Mouse (Mus musculus) CH12.LX (cell line): ENCODE measurements around the gene Lmna. TPM values are rescaled to one million over a fixed set of nuclear protein-coding genes. Genes with fewer than 3 reads are reported as not detected.

Experiments
- DNase-seq: peaks from one replicate; pipeline ENCODE4 v3.0.0-alpha.2; 2013; ENCODE audit errors: extremely low read depth
- H3K27ac ChIP-seq: 2 replicates; pipeline ENCODE4 v1.5.1; 2012; ENCODE audit warnings: low read depth, mild to moderate bottlenecking, control low read depth, moderate library complexity; ENCODE audit not compliant: insufficient read depth
- H3K27me3 ChIP-seq: replicated peaks from 2 replicates; pipeline ENCODE3; 2012; ENCODE audit warnings: inconsistent platforms
- H3K36me3 ChIP-seq, 2 experiments: replicated peaks in 1 of 2; 2 replicates each; pipeline versions ENCODE3 to v1.6.1; 2012; ENCODE audit warnings: inconsistent platforms in 1 of 2, low read length in 1 of 2, mild to moderate bottlenecking in 1 of 2, mixed read lengths in 1 of 2, moderate library complexity in 1 of 2; ENCODE audit not compliant: control insufficient read depth in 1 of 2, insufficient read depth in 1 of 2
- H3K4me1 ChIP-seq, 2 experiments: 2 replicates each; pipeline ENCODE4 v1.6.1; 2012; ENCODE audit warnings: inconsistent platforms in 1 of 2, moderate library complexity in 1 of 2; ENCODE audit not compliant: insufficient read depth in 2 of 2, control insufficient read depth in 1 of 2
- H3K4me2 ChIP-seq: 2 replicates; pipeline ENCODE4 v1.6.1; 2012; ENCODE audit warnings: low read depth, mild to moderate bottlenecking, control low read depth; ENCODE audit not compliant: poor library complexity, insufficient read depth, severe bottlenecking
- H3K4me3 ChIP-seq, 3 experiments: fragments of 150-350 bp in 1 of 3; sonication (generic) in 1 of 3; replicated peaks in 1 of 3; 2 replicates each; pipeline versions ENCODE3 to v1.5.1; 2011 to 2012; ENCODE audit warnings: low read depth in 2 of 3, low read length in 2 of 3, mild to moderate bottlenecking in 2 of 3, moderate library complexity in 2 of 3, control low read depth in 1 of 3, improper control_type of control experiment in 1 of 3, inconsistent platforms in 1 of 3, mixed read lengths in 1 of 3; ENCODE audit not compliant: poor library complexity in 1 of 3
- H3K79me2 ChIP-seq: replicated peaks from 2 replicates; pipeline ENCODE4 v1.6.1; 2012; ENCODE audit warnings: mild to moderate bottlenecking, moderate library complexity; ENCODE audit not compliant: control insufficient read depth, poor library complexity, insufficient read depth, severe bottlenecking; ENCODE audit errors: extremely low read depth
- H3K9ac ChIP-seq: 2 replicates; pipeline ENCODE4 v1.6.1; 2012; ENCODE audit warnings: low read depth, mild to moderate bottlenecking, control low read depth, moderate library complexity; ENCODE audit not compliant: insufficient read depth
- H3K9me3 ChIP-seq: replicated peaks from 2 replicates; pipeline ENCODE3; 2012; ENCODE audit warnings: low read length, inconsistent platforms, mixed read lengths
- BHLHE40 ChIP-seq: IDR thresholded peaks from 2 replicates; pipeline ENCODE4 v1.6.1; 2011; ENCODE audit warnings: mild to moderate bottlenecking, low read depth, low read length, improper control_type of control experiment
- CHD1 ChIP-seq: IDR thresholded peaks from 2 replicates; pipeline ENCODE4 v1.6.1; 2012; ENCODE audit warnings: low read depth, low read length, improper control_type of control experiment, inconsistent platforms
- CHD2 ChIP-seq: IDR thresholded peaks from 2 replicates; pipeline ENCODE4 v1.6.1; 2011; ENCODE audit warnings: low read length, improper control_type of control experiment
- CTCF ChIP-seq, 2 experiments: IDR thresholded peaks in 1 of 2; conservative IDR thresholded peaks in 1 of 2; 2 replicates each; pipeline ENCODE4 v1.5.1; 2011 to 2012; ENCODE audit warnings: low read depth in 2 of 2, low read length in 2 of 2, improper control_type of control experiment in 1 of 2, inconsistent platforms in 1 of 2, mild to moderate bottlenecking in 1 of 2, moderate library complexity in 1 of 2
- E2F4 ChIP-seq: IDR thresholded peaks from 2 replicates; pipeline ENCODE4 v1.6.1; 2011; ENCODE audit warnings: low read depth, low read length, improper control_type of control experiment; ENCODE audit not compliant: insufficient replicate concordance
- ELF1 ChIP-seq: IDR thresholded peaks from 2 replicates; pipeline ENCODE4 v1.6.1; 2014; ENCODE audit warnings: low read depth, mild to moderate bottlenecking, inconsistent platforms, low read length, improper control_type of control experiment
- ETS1 ChIP-seq: conservative IDR thresholded peaks from 2 replicates; pipeline ENCODE4 v1.6.1; 2012; ENCODE audit warnings: low read depth, mild to moderate bottlenecking, inconsistent platforms, low read length, improper control_type of control experiment, moderate library complexity
- JUN ChIP-seq: IDR thresholded peaks from 2 replicates; pipeline ENCODE4 v1.6.1; 2011; ENCODE audit warnings: low read depth, mild to moderate bottlenecking, low read length, improper control_type of control experiment, moderate library complexity; ENCODE audit not compliant: insufficient read depth
- MAX ChIP-seq: IDR thresholded peaks from 2 replicates; pipeline ENCODE4 v1.6.1; 2011; ENCODE audit warnings: low read length, improper control_type of control experiment
- MAZ ChIP-seq: IDR thresholded peaks from 2 replicates; pipeline ENCODE4 v1.6.1; 2012; ENCODE audit warnings: low read depth, mild to moderate bottlenecking, inconsistent platforms, low read length, improper control_type of control experiment, moderate library complexity
- MEF2A ChIP-seq: IDR thresholded peaks from 2 replicates; pipeline ENCODE4 v1.6.1; 2014; ENCODE audit warnings: low read depth, mild to moderate bottlenecking, inconsistent platforms, low read length, improper control_type of control experiment, borderline replicate concordance
- MXI1 ChIP-seq: IDR thresholded peaks from 2 replicates; pipeline ENCODE4 v1.6.1; 2011; ENCODE audit warnings: mild to moderate bottlenecking, low read depth, low read length, improper control_type of control experiment
- MYC ChIP-seq: IDR thresholded peaks from 2 replicates; pipeline ENCODE4 v1.6.1; 2011; ENCODE audit warnings: low read depth, mild to moderate bottlenecking, improper control_type of control experiment, low read length
- NELFE ChIP-seq: IDR thresholded peaks from 2 replicates; pipeline ENCODE4 v1.6.1; 2011; ENCODE audit warnings: low read depth, low read length, improper control_type of control experiment
- NRF1 ChIP-seq: IDR thresholded peaks from 2 replicates; pipeline ENCODE4 v1.6.1; 2014; ENCODE audit warnings: low read depth, mild to moderate bottlenecking, inconsistent platforms, low read length, improper control_type of control experiment, moderate library complexity
- PAX5 ChIP-seq: IDR thresholded peaks from 2 replicates; pipeline ENCODE4 v1.6.1; 2012; ENCODE audit warnings: low read length, inconsistent platforms, mixed read lengths
- POLR2A ChIP-seq: IDR thresholded peaks from 2 replicates; pipeline ENCODE4 v1.6.1; 2011; ENCODE audit warnings: low read depth, mild to moderate bottlenecking, improper control_type of control experiment, low read length
- SIN3A ChIP-seq: IDR thresholded peaks from 2 replicates; pipeline ENCODE4 v1.6.1; 2012; ENCODE audit warnings: low read length, improper control_type of control experiment, inconsistent platforms
- SMC3 ChIP-seq: IDR thresholded peaks from 2 replicates; pipeline ENCODE4 v1.6.1; 2011; ENCODE audit warnings: low read depth, low read length, improper control_type of control experiment
- TBP ChIP-seq: conservative IDR thresholded peaks from 2 replicates; pipeline ENCODE4 v1.6.1; 2011; ENCODE audit warnings: low read depth, low read length, improper control_type of control experiment
- TCF12 ChIP-seq: IDR thresholded peaks from 2 replicates; pipeline ENCODE4 v1.6.1; 2014; ENCODE audit warnings: low read depth, mild to moderate bottlenecking, inconsistent platforms, low read length, improper control_type of control experiment
- USF1 ChIP-seq: IDR thresholded peaks from 2 replicates; pipeline ENCODE4 v1.6.1; 2014; ENCODE audit warnings: low read depth, mild to moderate bottlenecking, inconsistent platforms, low read length, improper control_type of control experiment
- USF2 ChIP-seq: conservative IDR thresholded peaks from 2 replicates; pipeline ENCODE4 v1.6.1; 2011; ENCODE audit warnings: low read depth, low read length, improper control_type of control experiment
- ZC3H11A ChIP-seq: IDR thresholded peaks from 2 replicates; pipeline ENCODE4 v1.6.1; 2012; ENCODE audit warnings: low read depth, mild to moderate bottlenecking, inconsistent platforms, low read length, improper control_type of control experiment
- ZMIZ1 ChIP-seq: IDR thresholded peaks from 2 replicates; pipeline ENCODE4 v1.6.1; 2012; ENCODE audit warnings: low read depth, mild to moderate bottlenecking, inconsistent platforms, low read length, improper control_type of control experiment
- ZNF384 ChIP-seq: IDR thresholded peaks from 2 replicates; pipeline ENCODE4 v1.6.1; 2012; ENCODE audit warnings: low read depth, low read length, improper control_type of control experiment, inconsistent platforms
- dilution Hi-C: fragments of 300-500 bp; cut with MboI; formaldehyde crosslinking; loops from 2 replicates; pipeline ENCODE4 v1.14.3; 2020; ENCODE audit warnings: low sequenced_read_pairs; ENCODE audit not compliant: extremely low pct_unique_long_range_greater_than_20kb, extremely low pct_ligation_motif_present
- in situ Hi-C: fragments of 300-500 bp; cut with MboI; formaldehyde crosslinking; loops from 3 replicates; pipeline ENCODE4 v1.14.3; 2019; ENCODE audit warnings: low sequenced_read_pairs, low pct_ligation_motif_present, low pct_unique_long_range_greater_than_20kb, mixed read lengths
- polyA plus RNA-seq: library from polyadenylated mRNA; unstranded; fragments of >175 nt; gene quantifications from 2 replicates; pipeline ENCODE4 v1.2.1, GENCODE M21; 2012; ENCODE audit warnings: low read depth; ENCODE audit not compliant: insufficient read length
- total RNA-seq, 2 experiments: library from RNA; depleted of rRNA; stranded (reverse); fragments of 300-350 nt in 1 of 2; fragments of >200 nt in 1 of 2; gene quantifications; 2 replicates each; pipeline ENCODE4 v1.2.3; 2012 to 2014

Gene Lmna
- total and polyA plus RNA-seq, 3 experiments = 16.1 to 67.7 (median 17.2) TPM

DNA sequence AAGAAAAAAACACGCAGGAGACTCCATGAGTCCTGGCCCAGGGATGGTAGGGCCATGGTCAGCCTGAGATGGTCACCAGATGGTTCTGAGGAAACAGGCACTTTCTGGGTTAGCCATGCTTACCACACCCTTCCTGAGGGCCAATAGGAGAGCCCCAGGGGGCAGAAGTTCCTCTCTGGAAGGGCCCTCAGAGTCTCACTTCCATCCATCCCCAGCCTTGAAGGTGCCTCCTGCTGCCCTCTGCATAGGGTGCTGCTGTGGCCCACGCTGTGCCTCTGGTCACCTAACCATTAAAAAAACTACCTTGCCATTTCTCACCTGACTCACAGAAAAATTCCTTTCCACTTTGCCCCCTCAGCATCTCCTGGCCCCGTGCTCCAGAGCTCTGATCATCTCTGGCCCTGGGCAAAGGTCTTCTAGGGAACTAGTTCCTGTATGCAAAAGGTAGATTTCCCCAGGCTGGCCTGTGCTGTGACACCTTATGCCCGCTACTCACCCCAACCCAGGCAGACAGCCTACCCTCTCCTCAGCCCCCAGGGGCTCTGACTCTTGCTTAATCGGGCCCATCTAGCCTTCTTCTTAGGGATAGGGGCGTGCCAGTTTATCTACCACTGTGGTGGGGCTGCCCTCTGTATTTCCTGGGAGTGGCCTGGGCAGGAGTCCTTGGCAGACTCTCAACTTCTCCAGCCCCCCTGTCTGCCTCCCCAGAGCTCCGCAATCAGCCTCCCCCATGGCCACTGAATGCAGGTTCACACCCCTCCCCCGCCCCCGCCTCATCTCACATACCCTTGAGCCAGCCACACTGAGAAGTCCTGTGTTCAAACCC, 54.8 kb downstream of the Lmna start:
- H3K27ac ChIP-seq = no peak overlapping the region
- in situ Hi-C loops = no loop called here

DNA sequence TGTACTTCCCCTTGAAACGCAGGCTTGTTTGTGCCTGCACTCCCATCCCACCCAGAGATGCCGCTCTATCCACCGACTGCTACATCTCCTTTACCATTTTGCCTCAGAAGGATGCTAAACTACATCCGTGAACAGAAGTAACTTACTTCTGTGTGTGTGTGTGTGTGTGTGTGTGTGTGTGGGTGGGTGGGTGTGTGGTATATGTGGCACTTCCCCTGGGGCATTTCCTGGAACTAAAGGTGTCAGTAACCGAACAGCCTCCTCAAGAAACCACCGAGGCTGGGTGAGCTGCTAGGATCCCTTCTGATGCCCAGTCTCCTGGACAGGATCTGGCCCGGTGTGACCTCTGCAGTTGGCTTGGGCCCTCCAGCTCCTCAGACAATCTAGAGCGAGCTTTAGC, 55.8 kb downstream of the Lmna start:
- no peak overlapping the region for H3K4me3 ChIP-seq
- in situ Hi-C loops (no loop called here), dilution Hi-C loops (no loop called here)
- peaks cover 12 to 48% of the 10 kb centered on the region in 2 experiments for H3K4me1 ChIP-seq
- H3K79me2 ChIP-seq = no peaks in the 10 kb centered on the region
- no peaks in the 10 kb centered on the region for H3K36me3 ChIP-seq
- TF ChIP-seq CHD2 = no peak
- no peak for TF ChIP-seq POLR2A
- no peak for TF ChIP-seq ZNF384
- no peak for TF ChIP-seq PAX5
- TF ChIP-seq ZMIZ1 = no peak
- TF ChIP-seq MAZ = no peak
- no peak for TF ChIP-seq MXI1
- no peak for TF ChIP-seq JUN
- no peak for TF ChIP-seq ELF1
- TF ChIP-seq CTCF (conservative IDR thresholded peaks at IDR 0.05 in 1 of 2, IDR thresholded peaks at IDR 0.05 in 1 of 2; ENCODE audit: low read depth in 2 of 2, low read length in 2 of 2) = no peak
- no peak for TF ChIP-seq SIN3A
- TF ChIP-seq TBP = no peak
- no peak for TF ChIP-seq BHLHE40
- TF ChIP-seq CHD1 = no peak
- no peak for TF ChIP-seq E2F4
- no peak for TF ChIP-seq MAX
- H3K27ac ChIP-seq = no peak overlapping the region
- no peak for DNase-seq
- H3K9ac ChIP-seq = no peak overlapping the region
- no peaks in the 10 kb centered on the region for H3K9me3 ChIP-seq
- H3K4me2 ChIP-seq = no peak overlapping the region
- no peaks in the 10 kb centered on the region for H3K27me3 ChIP-seq

More for the DNA sequence above, 54.8 kb downstream of the Lmna start:
- Histone ChIP-seq H3K9ac (no peak overlapping the region), H3K4me2 (no peak overlapping the region), H3K4me1 (peaks cover 14 to 58% of the 10 kb centered on the region in 2 experiments), H3K27me3 (no peaks in the 10 kb centered on the region), H3K4me3 (no peak overlapping the region), H3K79me2 (no peaks in the 10 kb centered on the region), H3K36me3 (no peaks in the 10 kb centered on the region), H3K9me3 (no peaks in the 10 kb centered on the region)
- DNase-seq = no peak
- TF ChIP-seq NELFE (no peak), NRF1 (no peak), CTCF (conservative IDR thresholded peaks at IDR 0.05 in 1 of 2, IDR thresholded peaks at IDR 0.05 in 1 of 2; ENCODE audit: low read depth in 2 of 2, low read length in 2 of 2) (no peak), MAZ (no peak), TCF12 (no peak), CHD1 (no peak), MYC (no peak), E2F4 (no peak), BHLHE40 (no peak), USF1 (no peak), ETS1 (no peak), MEF2A (no peak), USF2 (no peak), SMC3 (no peak), ZC3H11A (no peak), CHD2 (no peak), PAX5 (no peak)
- dilution Hi-C loops = no loop called here
